Mouse (Mus musculus) myocyte (in vitro differentiated cells): ENCODE data around the gene Pinlyp. TPM values are rescaled to one million over a fixed set of nuclear protein-coding genes. Genes with fewer than 3 reads are reported as not detected.

Source experiments
- H3K27me3 ChIP-seq: one replicate; pipeline ENCODE4 v1.6.1; 2011; ENCODE audit not compliant: control insufficient read depth, insufficient read depth, insufficient read length
- H3K36me3 ChIP-seq: one replicate; pipeline ENCODE4 v1.6.1; 2011; ENCODE audit not compliant: control insufficient read depth, insufficient read depth
- H3K4me2 ChIP-seq: one replicate; pipeline ENCODE4 v1.6.1; 2011; ENCODE audit warnings: low read depth, control low read depth
- H3K4me3 ChIP-seq: one replicate; pipeline ENCODE4 v1.5.1; 2011; ENCODE audit warnings: mild to moderate bottlenecking, control low read depth, moderate library complexity
- H3K79me2 ChIP-seq: one replicate; pipeline ENCODE4 v1.6.1; 2011; ENCODE audit not compliant: control insufficient read depth, insufficient read depth
- H3ac ChIP-seq: one replicate; pipeline ENCODE4 v1.6.1; 2011; ENCODE audit not compliant: control insufficient read depth, insufficient read length
- CEBPB ChIP-seq: IDR thresholded peaks from 2 replicates; pipeline ENCODE4 v1.6.1; 2011; ENCODE audit warnings: mild to moderate bottlenecking, moderate library complexity; ENCODE audit not compliant: poor library complexity, insufficient read depth, severe bottlenecking
- E2F4 ChIP-seq: IDR thresholded peaks from one replicate; pipeline ENCODE4 v1.6.1; 2011; ENCODE audit warnings: mild to moderate bottlenecking, control low read depth, moderate library complexity; ENCODE audit not compliant: insufficient read depth
- MAX ChIP-seq: IDR thresholded peaks from one replicate; pipeline ENCODE4 v1.6.1; 2011; ENCODE audit warnings: low read depth, mild to moderate bottlenecking, control low read depth
- MYOD1 ChIP-seq, 3 experiments: IDR thresholded peaks; one replicate each; pipeline ENCODE4 v1.6.1; 2011; ENCODE audit warnings: control low read depth in 2 of 3, low read depth in 2 of 3, mild to moderate bottlenecking in 2 of 3, moderate library complexity in 1 of 3; ENCODE audit not compliant: insufficient read length in 2 of 3, control insufficient read depth in 1 of 3
- MYOG ChIP-seq, 3 experiments: IDR thresholded peaks; one replicate each; pipeline ENCODE4 v1.6.1; 2011; ENCODE audit warnings: control low read depth in 2 of 3, low read depth in 2 of 3, mild to moderate bottlenecking in 2 of 3; ENCODE audit not compliant: insufficient read length in 2 of 3, control insufficient read depth in 1 of 3, insufficient read depth in 1 of 3
- POLR2A ChIP-seq: IDR thresholded peaks from one replicate; pipeline ENCODE4 v1.6.1; 2011; ENCODE audit warnings: low read depth, mild to moderate bottlenecking, control low read depth, moderate library complexity; ENCODE audit not compliant: insufficient read length
- POLR2AphosphoS2 ChIP-seq: IDR thresholded peaks from one replicate; pipeline ENCODE4 v1.6.1; 2011; ENCODE audit warnings: low read depth, control low read depth; ENCODE audit not compliant: insufficient read length
- REST ChIP-seq: IDR thresholded peaks from one replicate; pipeline ENCODE4 v1.6.1; 2011; ENCODE audit warnings: mild to moderate bottlenecking, control low read depth, moderate library complexity; ENCODE audit not compliant: insufficient read depth, insufficient read length
- SRF ChIP-seq: IDR thresholded peaks from one replicate; pipeline ENCODE4 v1.6.1; 2011; ENCODE audit warnings: low read depth; ENCODE audit not compliant: control insufficient read depth, insufficient read length
- TCF12 ChIP-seq: IDR thresholded peaks from one replicate; pipeline ENCODE4 v1.6.1; 2011; ENCODE audit warnings: mild to moderate bottlenecking, control low read depth; ENCODE audit not compliant: poor library complexity, insufficient read depth, severe bottlenecking
- TCF3 ChIP-seq: IDR thresholded peaks from one replicate; pipeline ENCODE4 v1.6.1; 2011; ENCODE audit warnings: low read depth, control low read depth; ENCODE audit not compliant: insufficient read length
- USF1 ChIP-seq: IDR thresholded peaks from one replicate; pipeline ENCODE4 v1.6.1; 2011; ENCODE audit warnings: low read depth, mild to moderate bottlenecking, control low read depth, moderate library complexity
- polyA plus RNA-seq: library from polyadenylated mRNA; unstranded; fragments of >200 nt; fragmentation: generic; extraction: Trizol; gene quantifications from one replicate; pipeline ENCODE4 v1.2.1, GENCODE M21; 2012; ENCODE audit warnings: missing spikeins

Gene Pinlyp
- polyA plus RNA-seq, 1 experiment, result 0.17 TPM

- TF ChIP-seq REST (no peak), MYOG (IDR thresholded peaks at IDR 0.05; ENCODE audit: control insufficient read depth in 1 of 3, insufficient read depth in 1 of 3, insufficient read length in 2 of 3, low read depth in 2 of 3) (no peak), SRF (no peak), POLR2A (no peak), MYOD1 (IDR thresholded peaks at IDR 0.05; ENCODE audit: control insufficient read depth in 1 of 3, insufficient read length in 2 of 3, low read depth in 2 of 3) (no peak), MAX (no peak), POLR2AphosphoS2 (no peak), E2F4 (no peak), USF1 (no peak), TCF3 (no peak), CEBPB (no peak), TCF12 (no peak)
- Histone ChIP-seq H3K79me2 (no peaks in the 10 kb centered on the region), H3K4me2 (no peak overlapping the region), H3K36me3 (no peaks in the 10 kb centered on the region), H3ac (no peak overlapping the region), H3K27me3 (no peaks in the 10 kb centered on the region), H3K4me3 (no peak overlapping the region)
Measured at GRCm38 (mm10) chr7:24572455-24572854, 26.5 kb upstream of the Pinlyp start.

DNA sequence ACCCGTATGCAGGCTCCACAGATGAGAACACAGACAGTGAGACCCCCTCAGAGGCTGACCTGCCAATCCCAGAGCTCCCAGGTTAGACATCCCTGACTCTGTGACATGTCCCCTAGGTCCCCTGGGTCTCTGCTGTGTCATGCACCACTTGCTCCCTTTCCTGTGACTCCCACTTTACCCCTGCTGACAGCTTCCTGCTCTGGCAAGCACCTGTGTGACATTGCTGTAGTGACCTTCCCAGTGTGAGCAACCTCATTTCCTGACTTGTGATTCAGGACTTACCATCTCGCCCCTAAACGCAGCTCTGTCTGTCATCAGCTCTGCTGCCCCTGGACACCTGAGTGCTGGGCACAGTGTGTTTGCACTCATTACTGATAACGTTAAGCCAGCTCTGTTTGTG, 25.2 kb upstream of the Pinlyp start:
- Histone ChIP-seq H3K27me3 (no peaks in the 10 kb centered on the region), H3K4me3 (no peak overlapping the region), H3K36me3 (no peaks in the 10 kb centered on the region), H3ac (no peak overlapping the region), H3K4me2 (no peak overlapping the region), H3K79me2 (no peaks in the 10 kb centered on the region)
- TF ChIP-seq MYOG (IDR thresholded peaks at IDR 0.05; ENCODE audit: control insufficient read depth in 1 of 3, insufficient read depth in 1 of 3, insufficient read length in 2 of 3, low read depth in 2 of 3) (no peak), CEBPB (no peak), MYOD1 (IDR thresholded peaks at IDR 0.05; ENCODE audit: control insufficient read depth in 1 of 3, insufficient read length in 2 of 3, low read depth in 2 of 3) (no peak), POLR2AphosphoS2 (no peak), USF1 (no peak), TCF12 (no peak), TCF3 (no peak), E2F4 (no peak), REST (no peak), MAX (no peak)

GRCm38 (mm10) chr7:24568512-24568911, 22.6 kb upstream of the Pinlyp start:
- Histone ChIP-seq H3K79me2 (no peaks in the 10 kb centered on the region), H3ac (no peak overlapping the region), H3K4me3 (no peak overlapping the region), H3K27me3 (no peaks in the 10 kb centered on the region), H3K4me2 (no peak overlapping the region), H3K36me3 (no peaks in the 10 kb centered on the region)
- no peak for TF ChIP-seq E2F4
- no peak for TF ChIP-seq CEBPB
- no peak for TF ChIP-seq MYOG (IDR thresholded peaks at IDR 0.05; ENCODE audit: control insufficient read depth in 1 of 3, insufficient read depth in 1 of 3, insufficient read length in 2 of 3, low read depth in 2 of 3)
- TF ChIP-seq POLR2A, result no peak
- no peak for TF ChIP-seq POLR2AphosphoS2
- TF ChIP-seq REST, result no peak
- TF ChIP-seq TCF3, result no peak
- TF ChIP-seq USF1, result no peak
- TF ChIP-seq TCF12, result no peak
- no peak for TF ChIP-seq MYOD1 (IDR thresholded peaks at IDR 0.05; ENCODE audit: control insufficient read depth in 1 of 3, insufficient read length in 2 of 3, low read depth in 2 of 3)
- TF ChIP-seq MAX, result no peak
- no peak for TF ChIP-seq SRF

DNA sequence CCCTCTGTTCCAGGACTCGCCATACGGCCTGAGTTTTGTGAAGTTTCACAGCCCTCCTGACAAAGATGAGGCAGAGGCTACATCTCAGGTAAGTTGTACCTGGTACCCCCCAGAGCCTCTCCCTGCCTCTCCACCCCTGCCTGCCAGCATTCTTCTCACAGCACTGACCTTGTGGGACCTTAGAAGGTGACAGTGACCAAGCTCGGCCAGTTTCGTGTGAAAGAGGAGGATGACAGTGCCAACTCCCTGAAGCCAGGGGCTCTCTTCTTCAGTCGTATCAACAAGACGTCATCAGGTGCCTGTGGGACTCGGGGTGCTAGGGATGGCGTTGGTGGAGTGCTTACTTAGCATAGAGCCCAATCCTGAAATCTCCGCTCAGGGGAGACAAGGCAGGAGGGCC, 20.3 kb upstream of the Pinlyp start:
- H3K27me3 ChIP-seq, result no peaks in the 10 kb centered on the region
- no peak overlapping the region for H3K4me3 ChIP-seq
- H3K36me3 ChIP-seq, result peaks cover 4% of the 10 kb centered on the region
- H3K4me2 ChIP-seq, result no peak overlapping the region
- H3ac ChIP-seq, result no peak overlapping the region
- TF ChIP-seq SRF, result no peak
- no peak for TF ChIP-seq POLR2AphosphoS2
- no peak for TF ChIP-seq CEBPB
- TF ChIP-seq MYOG (IDR thresholded peaks at IDR 0.05; ENCODE audit: control insufficient read depth in 1 of 3, insufficient read depth in 1 of 3, insufficient read length in 2 of 3, low read depth in 2 of 3), result no peak
- no peak for TF ChIP-seq E2F4
- TF ChIP-seq POLR2A, result no peak
- no peak for TF ChIP-seq USF1
- TF ChIP-seq MAX, result no peak
- TF ChIP-seq TCF3, result no peak
- TF ChIP-seq TCF12, result no peak
- no peak for TF ChIP-seq REST
- no peak for TF ChIP-seq MYOD1 (IDR thresholded peaks at IDR 0.05; ENCODE audit: control insufficient read depth in 1 of 3, insufficient read length in 2 of 3, low read depth in 2 of 3)
- no peaks in the 10 kb centered on the region for H3K79me2 ChIP-seq
